Mouse (Mus musculus): ENCODE data around the gene Clic4. TPM values are rescaled to one million over a fixed set of nuclear protein-coding genes. Genes with fewer than 3 reads are reported as not detected.

The Clic4 gene
- 5.8 TPM for polyA plus RNA-seq (2017; shearing (Covaris generic))

DNA sequence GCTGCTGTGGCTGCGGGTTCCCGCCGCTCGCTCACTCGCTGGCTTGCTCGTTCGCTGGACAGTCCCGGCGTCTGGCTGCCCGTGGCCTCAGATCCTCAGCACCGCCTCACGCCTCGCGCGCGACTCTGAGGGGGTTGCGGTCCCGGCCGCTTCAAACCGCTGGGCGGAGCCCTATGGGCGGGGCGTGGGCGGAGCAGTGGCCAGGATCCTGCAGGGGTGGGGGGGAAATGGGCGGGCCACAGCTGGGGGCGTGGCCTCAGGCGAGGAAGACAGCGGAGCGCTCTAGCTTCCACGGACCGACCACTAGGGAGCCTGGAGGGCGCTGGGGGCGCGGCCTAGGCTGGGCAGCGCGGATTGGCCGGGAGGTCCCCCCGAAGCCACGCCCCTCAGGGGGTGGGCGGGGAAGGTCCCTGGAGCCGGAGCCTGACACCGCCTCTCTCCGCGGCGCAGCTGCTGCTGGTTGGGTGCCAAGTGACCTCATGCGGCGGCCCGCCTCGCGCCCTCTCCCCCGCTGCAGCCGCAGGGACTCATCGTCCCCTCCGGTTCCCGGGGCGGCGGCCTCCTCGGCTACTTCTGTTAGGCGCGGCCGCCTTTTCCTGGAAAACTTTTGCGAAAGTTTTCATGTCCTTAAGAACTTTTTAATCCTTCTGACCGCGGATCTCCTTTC lies at the start of gene Clic4:
TSS of gene Clic4 (minus strand) at position 175 of the 667 bp plus-strand sequence.

Other genes starting within 250 kb of the Clic4 start
- gene Runx3, start 152.2 kb downstream of the Clic4 start, polyA plus RNA-seq (2017; shearing (Covaris generic)), result 4.9 TPM
- 202 TPM for gene Srrm1, start 80.5 kb upstream of the Clic4 start, polyA plus RNA-seq (2017; shearing (Covaris generic))
- gene Ncmap, start 125.4 kb upstream of the Clic4 start, polyA plus RNA-seq (2017; shearing (Covaris generic)), result 45.7 TPM
- 18.1 TPM for gene Rcan3, start 161.0 kb upstream of the Clic4 start, polyA plus RNA-seq (2017; shearing (Covaris generic))
- gene Stpg1, start 222.0 kb upstream of the Clic4 start, polyA plus RNA-seq (2017; shearing (Covaris generic)), result 0.21 TPM
- 19.8 TPM for gene Nipal3, start 222.2 kb upstream of the Clic4 start, polyA plus RNA-seq (2017; shearing (Covaris generic))